Mouse (Mus musculus): Measurements from ENCODE around the gene Abca6.

Gene Abca6

GRCm38 (mm10) chr11:110196561-110197306, 54.8 kb downstream of the Abca6 start:
- intact Hi-C loops (cut with DNase I): no loop called here

GRCm38 (mm10) chr11:110195310-110195709, 56.3 kb downstream of the Abca6 start:
- intact Hi-C loops (cut with DNase I): no loop called here

- intact Hi-C loops (cut with DNase I): no loop called here
These were observed 80.4 kb downstream of the Abca6 start for GRCm38 (mm10) chr11:110171212-110171611.

GRCm38 (mm10) chr11:110167459-110168251, 83.9 kb downstream of the Abca6 start, which contains the start of gene Abca9:
TSS of gene Abca9 (minus strand) at chr11:110168196.
- intact Hi-C loops (cut with DNase I): no loop called here

GRCm38 (mm10) chr11:110165822-110166221, 85.8 kb downstream of the Abca6 start:
- intact Hi-C loops (cut with DNase I): no loop called here

- intact Hi-C loops (cut with DNase I): no loop called here
These were observed 86.2 kb downstream of the Abca6 start for GRCm38 (mm10) chr11:110165409-110165808.

GRCm38 (mm10) chr11:110157059-110157458, 94.5 kb downstream of the Abca6 start:
- intact Hi-C loops (cut with DNase I): no loop called here

- intact Hi-C loops (cut with DNase I): no loop called here
These were observed 95.6 kb downstream of the Abca6 start for GRCm38 (mm10) chr11:110155985-110156384.

GRCm38 (mm10) chr11:110147640-110148039, 103.9 kb downstream of the Abca6 start:
- intact Hi-C loops (cut with DNase I): no loop called here

GRCm38 (mm10) chr11:110145421-110145820, 106.2 kb downstream of the Abca6 start:
- intact Hi-C loops (cut with DNase I): no loop called here

- intact Hi-C loops (cut with DNase I): no loop called here
These were observed 120.8 kb downstream of the Abca6 start for GRCm38 (mm10) chr11:110130760-110131159.
